Mouse (Mus musculus) cerebellum, postnatal 14 days (tissue): ENCODE measurements at regions not wholly inside any gene's neighbourhood (a gene's known extent, or its start where the extent isn't known, plus 50 kb on each side); places are given as distances from the start of the nearest gene placed in this dataset.
"Not testable (repeated sequence)": the region's sequence is repeated elsewhere in the genome, so short reads cannot be mapped to it uniquely, and the experiment has no call there.

Source experiments
- DNase-seq, 2 experiments: peaks; one replicate each; pipeline ENCODE4 v3.0.0; 2021; ENCODE audit warnings: mixed read lengths in 2 of 2

DNA sequence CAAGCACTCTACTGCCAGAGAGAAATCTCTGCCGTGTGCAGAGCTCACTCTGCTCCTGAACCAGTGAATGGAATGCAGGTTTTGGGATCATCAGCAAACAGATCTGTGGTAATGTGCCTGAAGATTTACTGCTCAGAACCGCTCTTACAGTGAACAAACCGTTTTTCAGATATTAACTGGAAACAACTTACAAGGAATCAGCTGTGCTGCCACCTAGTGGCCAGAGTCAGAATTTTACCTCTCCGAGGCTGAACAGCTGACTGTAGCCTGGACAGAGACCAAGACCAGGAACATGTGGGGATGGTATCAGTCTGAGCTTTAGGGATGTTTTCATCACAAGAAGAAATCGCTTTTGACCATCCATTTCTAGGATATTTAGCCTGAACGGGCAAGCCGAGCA lies 65.3 kb downstream of the Gm15023 start:
- peak; percentile 22 to 42 for DNase-seq

DNA sequence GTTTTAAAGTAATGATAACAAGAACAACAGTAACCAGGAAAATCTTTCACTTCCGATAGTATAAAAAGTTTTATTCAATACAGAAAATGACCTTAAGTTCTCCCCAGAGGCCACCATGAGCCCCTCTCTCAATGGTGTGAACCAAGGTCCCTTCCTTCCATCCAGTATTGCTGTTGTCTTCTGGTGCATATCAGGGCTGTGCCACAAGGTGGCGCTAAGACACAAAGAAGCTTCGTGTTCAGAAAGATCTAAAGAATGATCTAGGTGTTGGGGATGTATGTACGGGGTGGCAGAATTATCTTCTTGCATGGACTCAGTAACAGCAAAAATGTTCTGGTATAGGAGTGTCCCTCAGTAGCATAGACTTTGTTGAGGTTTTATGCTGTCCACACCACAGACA lies 66.6 kb downstream of the Gm15023 start:
- DNase-seq = peak; percentile 44 to 58

DNA sequence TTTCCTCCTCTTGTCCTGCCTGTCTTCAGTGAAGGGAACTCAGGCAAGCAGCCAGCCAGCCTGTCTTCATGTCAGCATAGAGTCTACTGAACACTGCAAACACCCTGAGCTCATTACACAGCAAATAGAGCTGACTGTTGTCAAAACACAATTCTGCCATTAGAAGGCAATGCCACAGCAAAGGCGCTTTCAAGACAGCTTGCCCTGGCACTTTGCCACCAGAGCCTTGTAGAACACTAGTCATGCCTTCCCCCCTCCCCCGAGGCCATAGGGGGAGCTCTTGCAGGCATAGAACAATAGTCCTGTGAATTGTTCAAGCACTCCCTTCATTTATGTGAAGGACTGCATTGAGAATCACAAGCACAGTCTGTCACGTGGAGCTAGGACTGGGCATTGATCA lies 75.8 kb downstream of the Gm15023 start:
- peak; percentile 9 to 53 for DNase-seq

DNA sequence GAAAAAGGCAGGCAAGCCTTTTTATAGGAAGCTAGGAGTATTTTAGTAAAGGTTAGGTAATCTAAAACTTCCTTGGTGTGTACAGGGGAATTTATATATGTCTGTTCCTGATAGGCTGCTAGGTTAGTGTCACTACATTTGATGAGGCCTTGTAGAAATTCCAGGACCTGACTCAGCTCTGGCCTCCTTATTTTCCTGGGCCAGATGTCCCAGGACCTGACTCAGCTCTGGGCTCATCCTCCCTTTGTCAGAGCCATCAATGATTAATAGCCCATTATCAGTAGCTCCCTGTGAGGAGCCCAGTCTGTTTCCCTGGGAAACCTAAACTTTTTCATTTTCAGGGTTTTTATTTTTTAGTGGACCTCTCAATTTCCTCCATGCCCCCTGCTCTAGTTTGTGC lies 79.3 kb downstream of the Gm15023 start:
- no peak for DNase-seq

DNA sequence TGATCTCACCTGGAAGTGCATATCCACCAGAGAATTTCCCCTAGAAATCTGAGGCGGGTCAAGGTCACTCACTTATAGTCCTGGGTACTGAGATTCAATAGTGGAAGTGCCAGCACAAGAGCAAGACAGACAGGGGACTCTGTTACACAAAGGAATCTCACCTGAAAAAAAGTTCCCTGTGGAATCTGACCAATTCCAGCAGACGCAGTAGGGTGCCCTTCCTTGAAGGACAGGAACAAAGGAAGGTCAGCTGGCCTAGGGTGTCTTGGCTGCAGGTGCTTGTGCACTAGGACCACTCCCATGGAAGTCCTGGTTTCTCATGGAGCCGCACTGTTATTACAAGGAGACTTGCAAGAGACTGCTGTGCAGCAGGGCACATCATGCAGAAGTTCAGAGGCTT lies 81.2 kb downstream of the Gm15023 start:
- DNase-seq = no peak

DNA sequence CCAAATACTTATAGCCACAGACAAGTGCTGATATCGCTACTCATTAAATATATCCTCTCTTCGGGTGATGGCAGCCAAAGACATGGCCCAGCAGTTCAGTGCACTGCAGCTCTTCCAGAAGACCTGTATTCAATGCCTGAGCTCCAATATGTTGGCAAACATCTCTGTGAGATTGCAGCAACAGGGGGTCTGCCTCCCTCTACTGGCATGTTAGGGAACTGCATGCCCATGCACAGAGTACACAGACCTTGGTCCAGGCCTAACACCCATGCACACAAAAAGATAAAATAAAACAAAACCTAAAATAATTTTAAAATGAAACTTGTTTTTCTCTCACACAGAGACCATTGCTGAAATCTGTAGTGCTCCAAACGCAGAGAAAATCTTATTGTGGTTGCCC lies 82.1 kb upstream of the Zmat1 start:
- peak; percentile 53 to 74 for DNase-seq

DNA sequence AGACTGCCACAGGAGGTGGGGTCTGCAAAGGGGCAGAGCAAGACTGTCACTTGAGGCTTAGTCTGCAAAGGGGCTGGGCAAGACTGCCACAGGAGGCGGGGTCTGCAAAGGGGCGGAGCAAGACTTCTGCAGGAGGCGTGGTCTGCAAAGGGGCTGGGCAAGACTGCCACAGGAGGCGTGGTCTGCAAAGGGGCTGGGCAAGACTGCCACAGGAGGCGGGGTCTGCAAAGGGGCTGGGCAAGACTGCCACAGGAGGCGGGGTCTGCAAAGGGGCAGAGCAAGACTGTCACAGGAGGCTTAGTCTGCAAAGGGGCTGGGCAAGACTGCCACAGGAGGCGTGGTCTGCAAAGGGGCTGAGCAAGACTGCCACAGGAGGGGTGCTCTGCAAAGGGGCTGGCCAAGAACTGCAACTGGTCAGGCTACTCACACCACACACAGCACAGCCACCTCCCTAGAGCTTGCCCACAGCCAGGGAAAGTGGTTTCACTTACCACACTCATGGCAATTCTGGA lies 78.1 kb upstream of the Zmat1 start:
- peak in 1 of 2 experiments; percentile 5 for DNase-seq

DNA sequence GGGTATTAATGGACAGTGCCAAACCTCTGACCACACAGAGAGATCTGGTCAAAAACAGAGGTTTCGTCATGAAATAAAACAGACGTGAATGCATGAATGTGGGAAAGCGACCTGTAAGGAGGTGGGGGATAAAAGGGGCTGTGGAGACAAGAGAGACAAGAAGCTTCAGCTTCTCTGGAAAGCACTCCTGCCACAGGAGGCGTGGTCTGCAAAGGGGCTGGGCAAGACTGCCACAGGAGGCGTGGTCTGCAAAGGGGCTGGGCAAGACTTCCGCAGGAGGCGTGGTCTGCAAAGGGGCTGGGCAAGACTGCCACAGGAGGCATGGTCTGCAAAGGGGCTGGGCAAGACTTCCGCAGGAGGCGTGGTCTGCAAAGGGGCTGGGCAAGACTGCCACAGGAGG lies 77.6 kb upstream of the Zmat1 start:
- not testable (repeated sequence) for DNase-seq

DNA sequence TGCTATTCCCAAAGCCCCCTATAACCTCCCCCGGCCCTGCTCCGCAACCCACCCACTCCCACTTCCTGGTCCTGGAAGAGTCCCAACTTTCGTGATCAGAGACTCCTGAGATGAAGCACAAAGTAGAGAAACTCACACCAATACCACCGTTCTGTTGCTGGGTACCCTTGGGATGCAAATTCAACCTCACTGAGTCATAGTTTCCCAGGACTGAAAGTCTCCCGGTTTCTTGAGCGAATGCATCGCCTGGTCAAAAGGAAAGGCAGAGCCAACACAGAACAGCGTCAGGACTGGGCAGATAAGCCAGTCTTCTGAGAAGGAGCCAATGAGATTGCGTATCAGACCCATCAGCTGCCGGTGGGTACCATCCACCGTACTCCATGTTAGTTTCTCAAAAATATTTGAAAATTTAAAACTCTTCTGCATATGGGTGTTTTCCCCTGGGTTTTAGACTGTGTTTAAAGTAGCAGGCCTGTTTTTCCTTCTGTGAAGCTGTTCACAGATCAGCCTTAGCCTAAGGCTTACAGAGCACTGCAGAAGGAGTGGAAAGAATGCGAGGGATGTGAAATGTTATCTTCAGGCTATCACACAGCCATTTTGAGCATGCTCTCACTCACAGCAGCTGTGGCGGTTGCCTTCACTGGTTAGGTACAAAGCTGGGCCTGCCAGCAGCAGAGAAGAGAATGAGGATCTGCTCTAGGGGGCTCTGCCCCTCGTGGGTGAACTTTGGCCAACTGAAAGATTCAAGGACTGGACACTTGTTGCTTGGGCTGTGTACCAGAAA lies 77.0 kb upstream of the Zmat1 start:
- DNase-seq = not testable (repeated sequence)

DNA sequence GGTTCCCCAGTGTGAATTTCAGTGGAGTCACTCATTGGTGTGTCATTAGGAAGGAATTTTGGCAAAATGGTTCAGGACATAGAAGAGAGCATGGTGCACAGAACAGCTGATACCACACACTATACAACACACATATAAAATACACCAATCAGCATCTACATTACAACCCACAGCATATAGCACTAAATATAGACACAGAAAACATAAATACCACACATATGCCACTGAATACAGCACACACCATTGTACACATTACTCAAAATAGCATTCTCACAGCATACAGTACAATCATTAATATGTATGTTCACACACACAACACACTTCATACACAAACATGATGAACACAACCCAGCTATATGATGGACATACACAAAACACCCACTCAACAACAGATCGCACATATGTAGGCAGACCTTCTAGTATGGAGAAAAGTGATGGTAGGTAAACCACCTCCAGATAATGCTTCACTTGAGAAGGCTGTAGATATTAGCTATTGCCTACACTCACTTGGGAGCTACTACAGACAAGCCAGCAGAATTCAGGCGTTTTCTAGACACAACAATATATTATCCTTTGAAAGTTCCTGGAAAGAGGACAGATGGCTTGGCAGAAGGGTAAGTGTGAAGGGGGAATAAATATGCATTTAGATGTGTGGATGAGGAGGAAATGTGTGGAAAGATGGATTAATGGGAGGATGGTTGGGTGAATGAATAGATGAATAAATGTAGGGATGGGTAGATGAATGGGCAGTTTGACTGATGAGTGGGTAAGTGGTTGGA lies 71.6 kb upstream of the Zmat1 start:
- no peak for DNase-seq

DNA sequence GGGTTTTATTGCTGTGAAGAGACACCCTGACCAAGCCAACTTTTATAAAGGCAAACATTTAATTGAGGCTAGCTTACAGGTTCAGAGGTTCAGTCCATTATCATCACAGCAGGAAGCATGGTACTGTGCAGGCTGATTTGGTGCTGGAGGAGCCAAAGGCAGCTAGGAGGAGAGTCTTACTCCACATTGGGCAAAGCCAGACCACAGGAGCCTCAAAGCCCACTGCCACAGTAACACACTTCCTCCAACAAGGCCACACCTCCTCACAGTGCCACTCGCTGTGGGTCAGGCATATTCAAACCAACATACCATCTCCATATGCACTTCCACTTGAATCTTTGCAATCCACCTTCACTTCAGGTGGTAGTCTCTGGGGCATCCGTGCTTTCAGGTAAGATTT lies 70.4 kb upstream of the Zmat1 start:
- no peak for DNase-seq

DNA sequence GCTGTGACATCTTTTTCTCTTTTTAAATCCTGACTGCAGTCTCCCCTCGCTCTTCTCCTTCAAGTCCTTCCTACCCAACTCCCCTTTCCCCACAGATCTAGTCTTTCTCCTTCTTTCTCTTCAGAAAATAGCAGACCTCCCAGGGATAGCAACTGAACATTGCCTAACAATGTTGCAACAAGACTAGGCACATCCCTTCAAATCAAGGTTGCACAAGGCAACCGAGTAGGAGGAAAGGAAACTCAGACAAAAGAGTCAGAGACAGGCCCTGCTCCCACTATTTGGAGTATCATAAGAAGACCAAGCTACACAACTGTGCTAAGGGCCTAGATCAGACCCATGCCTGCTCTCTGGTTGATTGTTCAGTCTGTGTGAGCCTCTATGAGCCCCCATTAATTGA lies 66.9 kb upstream of the Zmat1 start:
- DNase-seq = no peak

DNA sequence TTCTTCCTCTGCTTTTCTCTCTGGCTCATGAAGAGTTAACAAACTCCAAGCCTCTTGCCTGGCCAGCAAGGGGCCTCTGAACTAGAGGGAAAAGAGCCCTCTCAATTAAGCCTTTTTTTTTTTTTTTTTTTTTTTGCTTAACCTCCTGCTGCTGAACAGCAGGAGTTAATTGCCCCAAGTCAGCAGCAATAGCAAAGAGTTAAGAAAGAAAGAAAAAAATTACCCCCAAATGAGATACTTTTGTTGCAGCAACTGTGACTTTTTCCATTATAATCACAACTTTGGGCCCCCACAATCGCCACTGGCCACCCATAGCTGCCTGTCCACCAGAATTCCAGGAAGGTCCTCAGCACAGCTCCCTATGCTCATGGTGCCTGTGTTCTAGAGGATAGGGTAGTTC lies 60.4 kb upstream of the Zmat1 start:
- no peak for DNase-seq

DNA sequence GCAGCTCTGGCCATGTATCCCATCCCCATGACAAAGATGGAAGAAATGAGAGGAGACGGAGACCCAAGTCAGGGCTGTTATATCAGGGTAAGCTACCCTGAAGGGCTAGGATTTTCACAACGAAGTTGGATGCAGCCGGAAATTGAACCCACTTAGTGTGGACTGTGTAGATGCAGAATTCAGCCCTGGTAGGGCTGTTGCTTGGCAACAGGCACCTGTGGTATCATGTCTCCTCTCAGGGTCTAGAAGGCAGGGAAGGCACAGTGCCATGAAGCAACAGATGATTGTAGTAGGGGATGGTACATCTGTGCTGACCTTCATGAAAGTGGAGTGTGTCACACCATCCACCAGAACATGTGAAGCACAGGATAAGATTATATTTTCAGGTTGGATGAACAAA lies 51.2 kb upstream of the Zmat1 start:
- no peak for DNase-seq

DNA sequence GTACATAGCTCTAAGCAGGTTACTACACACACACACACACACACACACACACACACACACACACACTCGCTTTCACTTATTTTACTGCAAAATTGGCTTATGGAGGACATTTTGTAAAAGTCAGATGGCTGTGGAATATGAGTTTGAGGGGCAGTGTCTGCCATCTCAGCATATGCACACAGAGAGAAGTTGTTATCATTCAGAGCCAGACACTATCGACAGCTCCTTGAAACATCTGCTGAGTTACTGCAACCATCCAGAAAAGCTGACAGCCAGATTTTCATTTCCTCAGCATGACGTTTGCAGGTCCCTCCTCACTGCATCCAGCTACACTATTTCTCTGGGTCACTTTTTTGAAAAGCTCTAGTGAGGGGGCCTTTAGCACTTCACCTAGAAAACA lies 49.9 kb upstream of the Zmat1 start:
- no peak for DNase-seq
